Mouse (Mus musculus): ENCODE measurements around the gene S100a4.

The S100a4 gene

GRCm38 (mm10) chr3:90626266-90627021, 22.9 kb downstream of the S100a4 start:
- no peak for DNase-seq (ENCODE audit: low spot score in 2 of 2)

DNA sequence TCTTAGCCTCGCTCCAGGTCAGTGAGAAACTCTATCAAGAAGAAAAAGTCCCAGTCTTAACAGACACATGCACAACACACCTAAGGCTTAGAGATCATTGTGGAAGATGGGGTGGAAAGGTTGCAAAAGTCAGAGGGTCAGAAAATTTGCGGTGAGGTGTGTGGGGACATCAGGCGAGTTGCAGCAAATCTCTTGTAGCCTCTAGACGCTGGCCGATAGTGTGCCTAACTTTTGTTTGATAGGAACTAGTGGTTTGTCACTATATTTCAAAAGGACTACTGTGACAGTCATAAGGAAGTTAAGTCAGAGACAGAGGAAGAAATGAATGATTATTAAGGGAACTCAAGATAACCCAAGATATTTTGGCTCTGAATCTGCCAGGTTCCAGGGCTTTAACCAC, 23.8 kb downstream of the S100a4 start:
- no peak for DNase-seq (ENCODE audit: low spot score in 2 of 2)

GRCm38 (mm10) chr3:90627807-90628206, 24.2 kb downstream of the S100a4 start:
- DNase-seq (ENCODE audit: low spot score in 2 of 2), result no peak

- no peak for DNase-seq (ENCODE audit: low spot score in 2 of 2)
Measured at GRCm38 (mm10) chr3:90629298-90629697, 25.7 kb downstream of the S100a4 start.

- DNase-seq (ENCODE audit: low spot score in 2 of 2), result no peak
Measured at GRCm38 (mm10) chr3:90631984-90632383, 28.4 kb downstream of the S100a4 start.

DNA sequence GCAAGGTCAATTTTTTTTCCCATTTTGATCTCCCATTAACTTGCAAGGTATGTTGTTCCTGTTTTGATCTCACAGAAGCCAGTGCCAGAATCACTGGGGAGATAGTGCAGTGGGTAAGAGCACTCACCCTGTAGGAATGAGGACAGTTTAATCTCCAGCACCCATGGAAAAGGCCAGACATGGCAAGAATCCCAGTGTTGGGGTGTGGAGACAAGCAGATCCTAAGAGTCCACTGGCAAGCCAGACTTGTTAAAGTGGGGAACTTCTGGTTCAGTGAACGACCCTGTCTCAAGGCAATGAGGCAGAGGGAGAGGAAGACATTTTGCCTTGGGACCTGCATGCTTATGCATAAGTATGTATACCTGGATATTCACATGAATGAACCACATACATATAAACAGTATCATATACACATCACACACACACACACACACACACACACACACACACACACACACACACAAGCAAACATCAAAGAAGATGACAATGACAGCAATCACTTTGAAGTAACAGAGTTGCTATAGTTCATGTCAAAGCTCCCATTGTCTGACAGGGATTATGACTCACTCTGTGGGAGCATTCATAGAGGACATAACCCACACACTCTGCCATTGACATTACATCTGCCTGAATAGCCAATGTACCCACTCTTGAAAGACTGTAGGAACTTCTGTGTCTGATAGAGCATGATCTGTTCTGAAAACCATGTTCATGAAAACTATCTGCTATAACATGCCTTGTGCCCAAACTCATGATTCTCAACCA, 35.1 kb downstream of the S100a4 start:
- no peak for DNase-seq (ENCODE audit: low spot score in 2 of 2)

GRCm38 (mm10) chr3:90639511-90640154, 36.1 kb downstream of the S100a4 start:
- DNase-seq (ENCODE audit: low spot score in 2 of 2), result peak; percentile 31 to 62

DNA sequence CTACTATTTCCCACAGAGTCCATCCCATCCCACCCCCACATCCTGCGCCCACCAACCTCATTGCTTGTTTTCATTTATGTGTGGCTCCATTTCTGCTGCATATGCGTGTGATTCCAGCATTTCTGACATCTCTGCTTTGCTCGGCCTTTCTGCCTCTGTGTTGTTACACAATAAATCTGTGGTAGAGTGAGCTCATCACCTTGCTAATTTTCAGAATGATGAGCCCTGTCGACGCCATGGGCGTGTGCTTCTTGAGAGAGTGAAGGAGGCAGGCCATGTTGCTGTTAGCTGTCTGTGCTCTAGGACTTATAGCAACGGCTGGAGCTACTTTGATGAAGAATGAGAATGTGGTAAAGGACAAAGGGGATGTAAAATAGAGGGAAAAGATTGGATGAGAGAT, 37.4 kb downstream of the S100a4 start:
- no peak for DNase-seq (ENCODE audit: low spot score in 2 of 2)

DNA sequence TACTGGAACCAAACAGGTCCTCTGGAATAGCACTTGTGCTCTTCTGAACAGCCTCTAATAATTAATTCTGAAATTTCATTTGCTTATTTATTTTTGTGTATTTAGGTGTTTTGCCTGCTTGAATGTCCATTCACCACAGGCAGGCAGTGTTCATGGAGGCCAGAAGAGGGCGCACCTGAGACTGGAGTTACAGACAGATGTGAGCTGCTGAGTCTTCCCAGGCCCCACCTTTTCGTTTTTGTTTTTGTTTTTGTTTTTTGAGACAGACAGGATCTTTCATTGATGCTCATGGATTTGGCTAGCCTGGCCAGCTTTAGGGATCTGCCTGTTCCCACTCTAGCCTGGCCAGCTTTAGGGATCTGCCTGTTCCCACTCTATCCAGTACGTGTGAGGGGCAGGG, 40.6 kb downstream of the S100a4 start:
- DNase-seq (ENCODE audit: low spot score in 2 of 2), result peak; percentile 30 to 68

DNA sequence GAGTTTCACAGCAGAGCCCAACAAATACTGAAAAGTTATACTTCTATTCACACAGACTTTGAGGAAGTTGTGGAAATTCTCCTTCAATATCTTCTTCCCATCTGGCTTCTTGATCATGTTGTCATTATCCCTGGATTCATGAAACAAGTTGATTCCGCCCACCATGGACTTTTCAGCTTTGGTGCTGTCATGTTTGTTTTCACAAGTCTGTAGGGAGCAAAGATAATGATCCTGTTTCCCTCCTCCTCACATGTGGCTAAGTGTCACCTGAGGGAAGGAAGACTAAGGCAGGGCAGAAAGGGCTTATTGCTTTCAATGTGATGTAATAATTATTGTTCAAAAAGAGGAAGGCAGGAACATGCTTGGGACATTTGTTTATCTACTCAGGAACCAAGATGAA, 43.7 kb downstream of the S100a4 start:
- DNase-seq (ENCODE audit: low spot score in 2 of 2), result no peak

DNA sequence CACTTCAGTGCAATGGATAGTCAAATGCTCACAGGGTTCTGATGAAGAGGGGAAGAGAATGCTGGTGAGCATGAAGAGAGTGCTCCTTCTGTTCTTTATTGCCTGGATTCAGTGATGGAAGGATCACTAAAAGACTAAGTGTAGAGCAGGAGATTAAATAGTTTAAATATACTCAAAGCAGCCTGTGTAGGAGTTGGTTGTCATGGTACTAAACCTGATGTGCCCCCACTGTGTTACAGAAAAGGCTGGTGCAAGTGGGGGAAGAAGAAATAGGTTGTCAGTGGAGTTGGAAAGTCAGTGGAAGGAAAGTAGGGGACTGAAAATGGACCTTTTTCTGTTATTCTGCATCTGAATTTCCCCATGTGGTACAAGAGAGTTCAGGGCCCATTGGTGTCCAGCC, 45.4 kb downstream of the S100a4 start:
- no peak for DNase-seq (ENCODE audit: low spot score in 2 of 2)

GRCm38 (mm10) chr3:90649832-90650231, 46.3 kb downstream of the S100a4 start:
- no peak for DNase-seq (ENCODE audit: low spot score in 2 of 2)

- peak; percentile 13 to 59 for DNase-seq (ENCODE audit: low spot score in 2 of 2)
Measured at GRCm38 (mm10) chr3:90652878-90653508, 49.4 kb downstream of the S100a4 start.

GRCm38 (mm10) chr3:90653717-90654116, 50.1 kb downstream of the S100a4 start, which contains the start of gene S100a7a:
Gene S100a7a, plus strand, starts transcription at chr3:90654017.
- DNase-seq (ENCODE audit: low spot score in 2 of 2), result no peak
